Mouse (Mus musculus): ENCODE measurements around the gene Mbd5.
"Not testable (repeated sequence)": the region's sequence is repeated elsewhere in the genome, so short reads cannot be mapped to it uniquely, and the experiment has no call there.

Gene Mbd5

DNA sequence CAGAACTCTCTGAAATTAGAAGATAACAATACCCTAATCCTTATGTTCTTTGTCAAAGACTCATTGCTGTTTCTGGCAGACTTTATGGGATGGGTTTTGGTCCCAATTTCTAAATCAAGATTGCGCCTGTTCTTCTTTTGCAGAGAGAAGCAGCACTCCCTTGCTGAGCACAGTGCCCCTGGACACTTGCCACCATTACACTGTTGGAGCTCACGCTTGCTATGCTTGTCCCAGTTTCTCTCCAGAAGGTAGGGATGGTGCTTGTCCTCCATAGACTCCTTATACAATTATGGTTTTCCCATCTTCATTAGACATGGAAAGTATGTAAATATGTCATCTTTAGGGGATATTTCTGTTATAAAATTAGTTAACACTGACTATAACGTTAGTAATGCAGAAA is 220.5 kb downstream of the Mbd5 start:
- no peak for DNase-seq (ENCODE audit: low spot score)

DNA sequence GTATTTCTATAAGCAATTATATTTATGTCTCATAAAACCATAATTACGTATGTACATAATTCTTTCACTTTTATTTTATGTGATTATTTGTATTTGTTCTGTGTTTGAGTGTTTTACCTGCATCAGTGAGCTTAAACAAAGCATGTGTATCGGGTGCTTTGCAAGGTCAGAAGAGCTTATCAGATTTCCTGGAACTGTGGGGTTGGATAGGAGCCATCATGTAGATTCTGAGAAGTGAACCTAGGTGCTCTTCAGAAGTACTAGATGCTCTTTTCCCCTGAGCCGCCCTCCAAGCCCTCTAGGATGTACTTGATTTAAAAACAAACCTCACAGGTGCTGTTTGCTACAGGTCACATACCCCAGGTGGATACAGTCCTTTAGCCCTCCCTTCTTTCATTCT is 227.7 kb downstream of the Mbd5 start:
- no peak for DNase-seq (ENCODE audit: low spot score)

DNA sequence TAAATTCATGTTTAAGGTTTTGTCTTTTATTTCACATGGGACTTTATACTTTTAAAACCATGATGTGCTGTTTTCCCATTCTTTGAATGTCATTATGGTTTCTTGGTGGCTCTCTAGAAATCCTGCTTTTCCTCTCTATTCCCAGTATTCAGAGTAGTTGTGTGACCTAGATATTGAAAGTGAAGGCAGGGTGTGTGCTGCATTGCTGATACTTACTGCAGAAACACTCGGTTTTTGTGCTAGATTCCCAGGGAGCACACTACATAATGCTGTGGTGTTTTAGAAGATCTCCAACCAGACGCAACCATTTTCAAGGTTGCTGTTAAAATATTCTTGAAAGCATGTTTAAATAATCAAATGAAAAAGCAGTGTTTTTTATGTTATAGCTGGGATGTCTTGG is 241.7 kb downstream of the Mbd5 start:
- DNase-seq (ENCODE audit: low spot score): no peak

DNA sequence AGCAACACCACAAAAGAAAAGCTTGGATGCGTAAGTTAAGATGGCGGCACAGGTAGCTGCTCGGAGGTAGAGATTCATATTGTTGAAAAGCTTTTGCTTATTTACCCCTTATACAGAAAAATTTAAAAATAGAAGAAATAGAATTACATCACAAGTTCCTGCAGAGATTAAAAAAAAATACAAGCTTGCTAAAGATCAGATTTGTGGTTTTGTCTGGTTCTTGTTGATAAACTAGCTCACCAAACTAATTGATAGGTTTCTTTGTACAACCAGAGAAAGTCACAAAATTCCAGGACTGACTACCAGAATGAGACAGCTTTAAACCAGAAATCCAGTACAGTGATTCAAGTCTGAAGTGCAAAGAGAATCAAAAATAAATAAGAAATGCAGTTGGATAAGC is 242.4 kb downstream of the Mbd5 start:
- DNase-seq (ENCODE audit: low spot score): no peak

DNA sequence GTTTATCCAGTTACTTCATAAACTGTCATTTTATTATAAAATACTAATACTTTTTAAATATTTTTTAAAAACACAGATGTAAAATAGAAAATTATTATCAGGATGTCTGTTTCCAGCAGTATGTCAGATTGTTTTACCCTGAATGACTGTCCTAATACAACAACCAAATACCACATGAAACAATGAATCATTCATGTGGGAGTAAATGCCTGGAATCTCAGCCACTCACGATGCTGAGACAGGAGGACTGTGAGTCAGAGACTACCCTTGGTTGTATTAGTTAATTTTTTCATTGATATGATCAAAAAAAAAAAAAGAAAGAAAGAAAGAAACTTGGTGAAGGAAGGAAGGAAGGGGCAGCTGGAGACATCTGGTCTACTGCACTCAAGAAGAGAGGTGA is 254.8 kb downstream of the Mbd5 start:
- DNase-seq (ENCODE audit: low spot score): no peak

DNA sequence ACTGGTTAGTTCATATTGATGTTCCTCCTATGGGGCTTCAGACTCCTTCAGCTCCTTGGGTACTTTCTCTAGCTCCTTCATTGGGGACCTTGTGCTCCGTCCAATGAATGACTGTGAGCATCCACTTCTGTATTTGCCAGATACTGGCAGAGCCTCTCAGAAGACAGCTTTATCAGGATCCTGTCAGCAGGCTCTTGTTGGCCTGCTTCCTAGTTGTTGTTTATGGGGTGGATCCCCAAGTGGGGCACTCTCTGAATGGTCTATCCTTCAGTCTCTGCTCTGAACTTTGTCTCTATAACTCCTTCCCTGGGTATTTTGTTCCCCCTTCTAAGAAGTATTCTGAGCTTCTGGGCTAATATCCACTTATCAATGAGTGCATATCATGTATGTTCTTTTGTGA is 256.4 kb downstream of the Mbd5 start:
- DNase-seq (ENCODE audit: low spot score): not testable (repeated sequence)

DNA sequence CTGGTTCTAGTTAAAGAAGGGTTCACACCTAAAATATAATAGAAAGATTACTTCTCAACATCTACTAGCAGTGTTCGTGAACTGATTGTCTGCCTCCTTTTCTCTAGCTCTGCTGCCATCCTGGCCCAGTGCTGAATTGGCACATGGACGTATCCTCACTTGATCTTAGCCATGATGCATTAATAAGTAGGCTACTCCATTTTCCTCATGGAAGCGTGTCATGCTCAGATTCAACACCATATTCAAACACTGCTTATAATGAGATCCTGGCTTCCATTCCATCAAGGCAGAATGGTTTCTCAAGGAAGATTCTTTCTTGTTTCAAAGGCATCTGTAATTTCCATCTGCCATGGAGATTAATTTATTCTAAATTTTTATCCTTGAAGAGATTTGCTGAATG is 260.0 kb downstream of the Mbd5 start:
- no peak for DNase-seq (ENCODE audit: low spot score)

DNA sequence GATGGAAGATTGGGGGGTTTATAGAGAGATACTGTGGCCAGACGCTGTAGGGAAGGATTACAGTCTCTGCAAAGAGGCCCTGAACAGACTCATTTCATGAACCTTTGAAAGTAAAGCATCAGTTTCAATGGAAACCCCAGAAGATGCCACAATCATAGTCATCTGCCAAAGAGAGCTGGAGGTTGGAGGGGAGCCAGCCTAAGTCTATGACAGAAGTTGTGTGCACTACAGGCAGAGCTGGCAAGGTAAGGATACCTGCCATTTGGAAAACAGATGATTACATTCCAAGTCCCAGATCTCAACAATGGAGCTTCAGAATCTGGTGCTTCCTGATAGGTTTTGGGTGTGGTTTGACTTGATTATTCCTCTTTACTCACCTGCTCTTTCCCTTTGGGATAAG is 261.1 kb downstream of the Mbd5 start:
- DNase-seq (ENCODE audit: low spot score): no peak

DNA sequence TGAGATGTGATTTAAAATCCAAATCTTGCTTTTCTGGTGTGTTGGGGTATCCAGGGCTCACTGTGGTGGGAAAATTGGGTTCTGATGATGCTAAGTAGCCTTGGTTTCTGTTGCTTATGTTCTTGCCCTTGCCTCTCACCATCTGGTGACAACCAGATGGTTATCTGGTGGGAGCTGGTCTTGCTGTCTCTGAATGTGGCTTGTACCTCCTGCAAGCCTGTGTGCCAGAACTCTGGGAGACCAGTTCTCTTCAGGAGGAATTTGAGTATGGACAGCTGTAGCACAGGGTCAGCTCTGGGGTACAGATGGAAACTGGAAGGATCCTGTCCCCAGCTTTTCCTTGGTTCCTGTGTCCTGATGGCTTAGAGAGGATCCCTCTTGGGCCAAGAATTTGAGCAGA is 280.4 kb downstream of the Mbd5 start:
- DNase-seq (ENCODE audit: low spot score): no peak

DNA sequence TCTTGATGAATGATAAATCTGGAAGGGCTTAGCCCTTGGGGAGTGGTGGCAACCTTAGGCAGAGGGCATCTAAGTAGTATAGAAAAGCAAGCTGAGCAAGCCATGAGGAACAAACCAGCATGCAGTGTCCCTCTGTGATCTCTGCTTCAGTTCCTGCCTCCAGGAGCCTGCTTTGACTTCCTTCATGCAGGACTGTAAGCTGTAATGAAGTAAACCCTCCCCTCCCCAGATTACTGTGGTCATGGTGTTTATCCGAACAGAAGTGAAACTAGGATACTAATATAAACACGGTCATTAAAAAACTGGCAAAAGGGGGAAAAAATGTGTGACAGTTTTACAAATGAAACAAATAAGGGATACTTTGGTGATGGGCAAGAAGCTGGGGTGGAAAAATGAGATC is 284.8 kb downstream of the Mbd5 start:
- DNase-seq (ENCODE audit: low spot score): no peak

DNA sequence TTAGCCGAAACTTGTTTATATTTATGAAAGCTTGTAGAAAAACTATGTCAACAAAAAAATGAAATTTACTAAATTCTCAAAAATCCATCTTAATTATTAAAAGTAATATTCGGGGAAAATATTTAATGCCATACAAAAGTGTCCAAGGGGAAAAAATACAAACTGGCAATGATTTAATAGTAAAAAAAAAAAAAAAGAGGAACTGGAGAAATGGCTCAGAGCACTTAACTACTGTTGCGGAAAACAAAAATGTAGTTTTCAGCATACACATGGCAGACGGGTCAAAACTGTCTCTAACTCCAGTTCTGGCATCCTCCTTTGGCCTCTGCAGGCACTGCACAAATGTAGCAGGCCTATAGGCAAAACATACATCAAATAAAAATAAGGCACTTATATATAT is 292.4 kb downstream of the Mbd5 start:
- DNase-seq (ENCODE audit: low spot score): no peak

DNA sequence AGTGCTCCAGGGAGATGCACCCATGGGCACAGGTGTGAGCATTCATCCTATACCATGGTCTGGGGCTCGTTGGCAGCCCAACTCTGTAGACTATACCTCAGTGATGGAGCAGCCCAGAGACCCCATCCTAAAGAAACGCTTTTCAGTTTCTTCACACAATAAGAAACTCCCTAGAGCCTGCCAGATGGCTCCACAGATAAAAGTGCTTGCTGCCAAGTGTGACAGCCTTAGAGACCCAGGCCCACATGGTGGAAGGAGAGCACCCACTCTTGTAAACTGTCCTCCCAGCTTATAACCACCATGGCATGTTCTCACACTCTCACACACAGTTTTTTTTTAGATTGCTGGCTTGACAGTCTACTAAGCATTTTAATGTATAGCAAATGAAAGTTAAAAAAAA is 314.8 kb downstream of the Mbd5 start:
- DNase-seq (ENCODE audit: low spot score): no peak

DNA sequence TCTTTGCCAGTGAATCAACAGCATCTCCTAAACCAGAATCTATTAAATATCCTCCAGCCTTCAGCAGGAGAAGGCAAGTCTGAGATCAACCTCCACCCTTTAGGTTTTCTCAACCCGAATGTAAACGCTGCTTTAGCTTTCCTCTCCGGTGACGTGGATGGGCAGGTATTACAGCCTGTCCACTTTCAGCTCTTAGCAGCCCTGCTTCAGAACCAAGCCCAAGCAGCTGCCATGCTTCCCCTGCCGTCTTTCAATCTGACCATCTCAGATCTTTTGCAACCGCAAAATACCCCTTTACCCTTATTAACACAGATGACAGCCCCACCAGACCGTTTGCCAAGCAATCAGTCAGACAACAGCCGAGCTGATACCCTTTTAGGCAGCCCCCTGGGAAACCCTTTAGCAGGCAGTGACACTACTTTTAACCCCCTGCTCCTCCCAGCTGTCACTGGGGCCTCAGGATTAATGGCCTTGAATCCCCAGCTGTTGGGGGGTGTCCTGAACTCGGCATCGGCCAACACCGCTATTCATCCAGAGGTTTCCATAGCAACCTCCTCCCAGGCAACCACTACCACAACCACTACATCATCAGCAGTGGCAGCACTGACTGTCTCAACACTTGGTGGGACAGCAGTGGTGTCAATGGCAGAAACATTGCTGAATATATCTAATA is 323.1 kb downstream of the Mbd5 start:
- DNase-seq (ENCODE audit: low spot score): no peak

DNA sequence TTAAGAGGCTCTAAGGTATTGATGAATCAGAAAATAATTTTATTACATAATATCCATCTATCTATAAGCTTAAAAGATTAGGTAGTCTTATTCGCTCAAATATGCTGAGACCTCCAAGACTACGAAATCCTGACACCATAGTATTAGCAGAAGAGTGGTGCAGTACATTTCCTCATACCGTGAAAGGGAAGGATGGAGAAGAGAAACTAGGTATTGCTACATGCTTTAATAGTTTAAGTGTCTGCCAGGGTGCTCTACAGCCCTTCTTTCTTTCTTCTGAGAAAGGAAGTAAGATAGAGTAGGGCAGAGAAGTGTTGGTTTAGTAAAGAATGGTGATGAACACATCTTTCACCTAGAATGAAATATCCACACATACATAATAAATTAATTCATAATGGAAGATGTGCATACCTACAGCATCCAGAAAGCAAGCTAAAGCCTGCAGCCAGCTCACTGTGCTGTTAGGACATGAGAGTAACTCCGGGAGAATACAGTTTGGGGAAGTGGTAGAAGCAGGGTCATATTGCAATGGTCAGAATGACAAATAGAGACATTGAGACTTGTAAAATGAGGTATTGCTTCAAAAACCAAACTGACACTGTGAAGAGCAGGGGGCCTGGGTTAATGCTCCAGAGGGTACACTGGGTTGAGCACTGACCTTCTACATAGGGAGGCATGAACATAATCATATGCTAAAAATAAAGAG is 326.9 kb downstream of the Mbd5 start:
- DNase-seq (ENCODE audit: low spot score): no peak

DNA sequence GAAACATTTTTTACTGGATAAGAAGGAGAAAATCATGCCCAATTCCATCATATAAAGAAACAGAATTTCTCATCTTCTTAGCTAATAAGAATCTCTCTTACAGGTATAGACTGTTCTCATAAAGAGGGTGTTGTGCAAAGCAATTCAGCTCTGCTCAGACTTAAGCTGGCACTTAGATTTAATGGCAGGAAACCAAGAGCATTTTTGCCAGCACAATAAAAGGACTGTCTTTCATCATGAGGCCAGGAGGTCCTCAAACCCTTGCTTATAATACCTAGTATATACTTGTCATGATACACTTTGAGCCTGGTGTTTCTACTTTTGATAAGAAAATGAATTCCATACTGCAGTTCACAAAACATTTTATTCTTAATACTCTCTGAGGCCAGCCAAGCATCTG is 331.2 kb downstream of the Mbd5 start:
- no peak for DNase-seq (ENCODE audit: low spot score)

DNA sequence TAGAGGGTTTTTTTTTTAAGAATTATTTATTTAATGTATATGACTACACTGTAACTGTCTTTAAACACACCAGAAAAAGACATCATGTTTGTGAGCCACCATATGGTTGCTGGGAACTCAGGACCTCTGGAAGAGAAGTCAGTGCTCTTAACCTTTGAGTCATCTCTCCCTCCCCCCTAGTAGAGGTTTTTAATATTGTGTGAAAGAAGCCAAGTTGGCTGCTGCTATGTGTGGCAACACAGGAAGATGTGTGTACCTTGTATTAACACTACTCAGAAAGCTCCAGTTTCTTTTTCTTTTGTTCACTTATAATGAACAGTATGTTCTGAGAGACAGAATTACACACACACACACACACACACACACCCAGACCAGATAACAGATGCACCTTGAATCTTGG is 334.3 kb downstream of the Mbd5 start:
- DNase-seq (ENCODE audit: low spot score): no peak

DNA sequence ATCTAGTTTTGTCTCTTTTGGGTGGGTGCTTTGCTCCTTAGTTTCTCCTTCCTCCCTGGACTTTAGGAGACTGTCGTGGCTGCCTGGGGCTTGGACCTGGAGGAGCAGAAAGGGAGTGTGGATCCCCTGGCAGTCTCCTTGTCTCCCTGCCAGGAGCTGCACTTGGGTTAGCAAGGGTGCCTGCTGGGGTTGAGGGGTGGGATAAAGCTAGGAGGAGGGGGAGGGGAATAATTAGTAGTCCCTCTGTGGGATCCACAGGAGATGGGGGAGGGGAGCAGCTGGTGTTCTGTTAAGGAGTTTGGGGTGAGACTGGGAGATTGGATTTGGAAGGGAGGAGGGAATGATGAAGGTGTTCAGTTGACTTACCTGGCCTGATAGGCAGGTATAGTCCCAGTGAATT is 337.7 kb downstream of the Mbd5 start:
- no peak for DNase-seq (ENCODE audit: low spot score)

DNA sequence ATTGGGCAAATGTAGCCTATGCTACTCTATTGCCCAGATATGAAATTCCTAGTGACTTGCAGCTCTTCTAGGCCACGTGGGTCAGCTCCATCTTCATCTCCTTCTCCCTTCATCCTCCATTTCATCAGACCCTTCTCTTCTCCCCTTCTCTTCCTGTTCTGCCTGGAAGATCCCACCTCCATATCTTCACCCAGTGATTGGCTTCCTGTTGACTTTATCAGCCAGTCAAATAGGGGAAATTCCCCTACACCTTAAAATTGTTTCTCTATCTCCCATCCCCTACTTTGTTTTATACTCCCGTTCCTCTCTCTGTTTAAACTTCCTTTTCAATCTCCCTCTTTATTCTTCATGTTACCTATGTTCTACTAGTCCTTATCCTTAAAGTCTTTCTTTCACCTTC is 342.4 kb downstream of the Mbd5 start:
- no peak for DNase-seq (ENCODE audit: low spot score)

DNA sequence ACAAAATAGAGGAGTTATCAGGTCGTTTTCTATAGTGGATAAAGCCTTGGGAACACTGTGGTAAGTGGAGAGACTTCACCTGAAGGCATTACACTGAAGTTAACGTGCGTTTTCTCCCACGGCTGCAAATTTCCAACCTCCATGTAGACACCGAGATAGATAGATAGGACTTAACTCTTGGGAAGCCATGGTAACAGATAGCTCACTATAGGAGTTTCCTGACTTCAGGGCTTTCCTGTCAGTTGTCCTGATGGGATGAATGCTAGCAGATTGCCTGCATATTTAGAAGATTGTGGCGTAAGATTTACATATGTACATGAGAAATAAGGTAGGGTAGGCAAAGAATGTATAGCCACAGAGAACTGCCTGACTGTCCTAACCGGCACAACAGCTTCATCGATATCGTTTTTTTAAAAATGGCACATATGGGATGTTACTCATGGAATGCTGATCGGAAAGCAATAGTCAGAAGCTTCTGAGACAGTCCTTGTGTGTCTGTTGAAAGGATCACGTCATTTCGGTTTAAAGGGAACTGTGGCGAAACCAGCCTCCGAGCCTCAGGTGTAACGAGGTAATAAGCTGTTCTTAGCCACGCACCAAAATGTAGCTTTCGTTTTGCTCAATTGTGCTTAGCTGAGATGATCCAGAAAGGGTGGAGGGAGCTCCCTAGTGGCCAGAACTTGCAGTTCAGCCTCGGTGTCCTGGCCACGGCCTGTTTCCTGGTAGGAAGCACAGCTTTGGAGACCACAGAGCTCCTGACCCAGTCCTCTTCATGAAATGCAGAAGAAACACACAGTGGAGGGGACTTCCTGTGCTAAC is 363.5 kb downstream of the Mbd5 start:
- peak; percentile 83 for DNase-seq (ENCODE audit: low spot score)

DNA sequence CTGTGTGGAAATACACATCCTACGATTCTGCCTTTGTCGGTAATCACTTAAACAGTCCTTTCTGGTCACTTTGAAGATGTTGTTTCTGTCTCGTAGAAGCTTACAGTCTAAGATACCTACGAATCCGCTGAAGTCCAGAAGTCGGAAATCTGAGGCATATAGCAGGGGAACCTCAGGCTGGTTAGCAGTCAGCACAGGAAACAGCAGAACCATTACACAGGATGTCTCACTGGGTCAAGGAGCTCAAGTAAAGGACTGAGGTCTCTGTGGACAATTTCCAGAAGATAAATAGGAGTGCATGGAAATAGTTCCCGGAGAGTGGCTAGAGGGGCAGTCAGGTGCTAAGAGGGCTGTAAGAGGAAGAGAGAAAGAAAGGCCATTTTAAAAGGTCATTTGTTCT is 384.3 kb downstream of the Mbd5 start:
- no peak for DNase-seq (ENCODE audit: low spot score)

DNA sequence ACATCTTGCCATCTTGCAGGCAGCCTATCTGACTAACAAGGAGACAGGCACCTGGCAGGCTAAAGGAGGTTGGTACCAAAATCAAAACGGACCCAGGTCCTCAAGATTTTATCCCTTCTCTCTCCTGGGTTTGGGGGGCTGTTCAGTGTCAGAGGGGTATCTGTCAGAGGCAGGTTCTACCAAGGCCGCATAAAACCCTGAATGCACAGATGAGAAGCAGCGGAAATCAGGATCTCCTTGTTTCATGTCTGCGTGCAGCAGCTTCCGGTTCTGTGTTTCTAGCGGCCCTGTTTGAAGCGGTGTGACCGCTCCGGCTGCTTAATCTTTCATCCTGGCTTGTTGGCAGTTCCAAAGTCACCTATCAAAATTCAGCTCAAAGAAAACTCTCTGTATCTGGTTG is 386.0 kb downstream of the Mbd5 start:
- no peak for DNase-seq (ENCODE audit: low spot score)

DNA sequence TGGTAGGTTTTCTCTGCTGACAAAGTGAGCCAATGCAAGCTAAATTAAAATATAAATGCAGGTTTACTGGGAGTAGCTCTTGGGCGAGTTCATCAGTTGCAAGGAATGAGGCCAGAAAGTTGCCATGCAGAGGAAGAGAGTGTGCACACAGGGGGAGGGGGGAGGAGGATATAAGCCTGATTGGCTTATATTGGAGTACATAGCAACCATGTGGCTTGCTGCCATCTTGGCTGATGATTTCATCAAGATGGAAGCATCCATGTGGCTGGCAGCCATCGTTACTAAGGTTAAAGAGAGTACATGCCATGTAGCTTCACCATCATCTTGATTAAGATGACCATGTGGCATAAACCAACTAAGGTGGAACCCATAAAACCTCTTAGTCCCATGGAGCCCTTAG is 395.0 kb downstream of the Mbd5 start:
- no peak for DNase-seq (ENCODE audit: low spot score)

DNA sequence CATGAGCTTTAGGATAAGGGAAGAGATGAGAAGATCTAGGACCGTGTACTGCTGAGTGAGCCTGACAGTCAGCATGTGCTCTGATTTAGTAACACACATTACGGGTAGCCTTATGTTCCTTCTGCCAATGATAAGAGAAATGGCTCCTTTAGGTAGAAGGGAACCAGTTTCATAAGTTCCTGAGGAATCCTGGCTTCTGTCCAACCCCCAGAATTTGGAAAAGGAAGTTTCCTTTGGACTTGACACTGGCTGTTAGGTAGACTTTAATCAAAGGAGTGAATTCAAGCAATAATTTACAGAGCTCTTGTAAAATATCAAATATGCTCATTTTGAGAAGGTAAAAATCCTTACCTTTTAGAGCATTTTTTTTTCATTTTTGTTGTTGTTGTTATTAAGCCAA is 396.5 kb downstream of the Mbd5 start:
- DNase-seq (ENCODE audit: low spot score): no peak
